Mouse (Mus musculus) myocyte (in vitro differentiated cells): ENCODE results near the gene Hsd17b2.

Experiments
- MAX ChIP-seq: IDR thresholded peaks from one replicate; pipeline ENCODE4 v1.6.1; 2011; ENCODE audit warnings: low read depth, mild to moderate bottlenecking, control low read depth
- MYOG ChIP-seq, 3 experiments: IDR thresholded peaks; one replicate each; pipeline ENCODE4 v1.6.1; 2011; ENCODE audit warnings: control low read depth in 2 of 3, low read depth in 2 of 3, mild to moderate bottlenecking in 2 of 3; ENCODE audit not compliant: insufficient read length in 2 of 3, control insufficient read depth in 1 of 3, insufficient read depth in 1 of 3
- POLR2A ChIP-seq: IDR thresholded peaks from one replicate; pipeline ENCODE4 v1.6.1; 2011; ENCODE audit warnings: low read depth, mild to moderate bottlenecking, control low read depth, moderate library complexity; ENCODE audit not compliant: insufficient read length
- POLR2AphosphoS2 ChIP-seq: IDR thresholded peaks from one replicate; pipeline ENCODE4 v1.6.1; 2011; ENCODE audit warnings: low read depth, control low read depth; ENCODE audit not compliant: insufficient read length

GRCm38 (mm10) chr8:117718152-117718860, 16.6 kb downstream of the Hsd17b2 start:
- TF ChIP-seq POLR2A = no peak
- no peak for TF ChIP-seq MYOG (IDR thresholded peaks at IDR 0.05; ENCODE audit: control insufficient read depth in 1 of 3, insufficient read depth in 1 of 3, insufficient read length in 2 of 3, low read depth in 2 of 3)
- TF ChIP-seq MAX = no peak
- no peak for TF ChIP-seq POLR2AphosphoS2
